Mouse (Mus musculus) brain, embryonic 14.5 days (tissue): ENCODE measurements at regions not wholly inside any gene's neighbourhood (a gene's known extent, or its start where the extent isn't known, plus 50 kb on each side); places are given as distances from the start of the nearest gene placed in this dataset.
A peak's percentile ranks its signal among the peaks of the same experiment; 100 is the strongest.

Source experiments
- DNase-seq: peaks from one replicate; pipeline ENCODE4 v3.0.0-alpha.2; 2011; ENCODE audit warnings: low read depth
- CTCF ChIP-seq: fragments of 200-500 bp; IDR thresholded peaks from 2 replicates; pipeline ENCODE4 v1.5.1; 2012; ENCODE audit warnings: inconsistent platforms, mild to moderate bottlenecking, moderate library complexity, borderline replicate concordance; ENCODE audit not compliant: insufficient read depth, insufficient read length; ENCODE audit errors: extremely low read depth
- POLR2A ChIP-seq: fragments of 200-500 bp; IDR thresholded peaks from 2 replicates; pipeline ENCODE4 v1.6.1; 2012; ENCODE audit warnings: mild to moderate bottlenecking, inconsistent platforms, borderline replicate concordance; ENCODE audit not compliant: poor library complexity, insufficient read depth, insufficient read length, severe bottlenecking; ENCODE audit errors: extremely low read depth

DNA sequence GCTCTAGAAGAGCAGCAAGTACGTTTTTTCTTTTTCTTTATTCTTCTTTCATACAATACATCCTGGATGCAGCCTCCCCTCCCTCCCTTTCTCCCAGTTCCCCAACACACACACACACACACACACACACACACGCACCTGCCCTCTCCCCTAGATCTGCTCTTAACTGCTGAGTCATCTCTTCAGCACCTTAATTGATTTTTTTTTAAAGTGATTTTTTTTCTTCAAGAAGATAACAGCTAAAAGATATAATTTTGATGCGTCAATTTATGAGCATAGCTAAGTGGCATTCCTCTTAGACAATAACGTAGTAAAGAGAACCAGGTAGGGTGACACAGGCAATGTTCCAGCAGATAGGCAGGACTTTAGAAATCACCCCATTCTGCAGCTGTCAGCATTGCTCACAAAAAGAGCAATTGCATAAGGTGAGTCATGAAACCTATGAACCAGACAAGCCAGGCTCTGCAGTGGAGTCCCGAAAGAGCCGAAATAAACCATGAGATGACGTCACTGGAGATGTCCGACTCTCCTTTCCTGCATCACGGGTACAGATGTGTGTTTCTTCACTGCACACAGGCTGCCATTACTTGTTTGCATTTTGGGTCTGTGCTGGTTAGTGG is 63.9 kb upstream of the Tnrc6a start:
- TF ChIP-seq POLR2A (no peak), CTCF (no peak)
- DNase-seq: no peak

DNA sequence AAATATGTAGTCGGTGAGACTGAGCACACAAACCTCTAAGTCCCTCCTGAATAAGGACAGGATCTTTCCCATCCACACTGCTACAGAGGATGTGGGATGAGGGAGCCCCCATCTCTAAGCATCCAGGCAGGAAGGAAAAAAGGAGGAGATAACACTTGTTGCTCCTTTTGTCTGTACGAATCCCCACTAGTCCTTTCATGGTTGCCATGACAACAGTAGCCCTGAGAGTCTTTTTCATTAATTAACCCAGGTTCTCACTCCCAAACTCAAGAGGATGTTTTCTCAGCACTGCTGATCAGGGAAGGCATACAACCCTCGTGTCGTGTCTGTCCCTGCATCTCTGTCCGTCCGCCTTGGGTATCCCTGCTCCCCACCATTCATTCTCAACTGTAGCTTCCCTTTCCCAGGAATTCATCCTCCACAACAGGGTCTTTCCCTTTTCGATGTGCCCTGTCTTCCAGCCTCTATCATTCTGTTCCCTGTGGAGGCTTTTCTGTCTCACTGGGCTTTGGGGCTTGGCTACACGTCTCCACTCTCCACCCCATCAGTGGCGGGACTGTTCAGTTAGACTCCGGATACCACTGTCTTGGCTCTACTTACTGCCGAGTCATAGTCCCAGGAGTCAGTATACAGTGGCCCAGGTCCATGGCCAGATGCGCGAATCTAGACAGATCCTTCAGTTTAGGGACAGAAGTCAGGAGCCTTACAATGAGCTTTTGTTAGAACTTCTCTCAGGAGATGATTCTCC is 60.2 kb upstream of the Tnrc6a start:
- TF ChIP-seq POLR2A: no peak
- no peak for TF ChIP-seq CTCF
- DNase-seq: peak; percentile 76

DNA sequence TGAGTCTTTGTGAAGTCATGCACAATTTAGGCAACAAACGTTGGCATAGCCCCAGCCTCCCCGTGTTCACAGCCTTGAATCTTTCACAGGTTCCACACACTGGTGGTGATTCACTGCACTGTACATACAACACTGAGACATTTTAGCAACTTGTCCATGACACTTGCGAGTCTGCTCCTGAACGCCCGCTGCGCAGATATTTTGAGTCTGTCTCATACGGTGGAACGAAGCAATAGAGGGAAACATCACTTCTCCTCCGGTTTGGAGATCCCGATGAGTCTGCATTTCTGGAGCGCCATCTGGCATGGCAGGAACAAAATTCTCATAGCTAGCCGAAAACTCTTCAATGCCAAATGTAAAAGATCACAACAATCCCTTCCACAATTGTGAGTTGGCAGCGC is 57.7 kb upstream of the Tnrc6a start:
- TF ChIP-seq CTCF (no peak), POLR2A (no peak)
- DNase-seq: peak; percentile 76

DNA sequence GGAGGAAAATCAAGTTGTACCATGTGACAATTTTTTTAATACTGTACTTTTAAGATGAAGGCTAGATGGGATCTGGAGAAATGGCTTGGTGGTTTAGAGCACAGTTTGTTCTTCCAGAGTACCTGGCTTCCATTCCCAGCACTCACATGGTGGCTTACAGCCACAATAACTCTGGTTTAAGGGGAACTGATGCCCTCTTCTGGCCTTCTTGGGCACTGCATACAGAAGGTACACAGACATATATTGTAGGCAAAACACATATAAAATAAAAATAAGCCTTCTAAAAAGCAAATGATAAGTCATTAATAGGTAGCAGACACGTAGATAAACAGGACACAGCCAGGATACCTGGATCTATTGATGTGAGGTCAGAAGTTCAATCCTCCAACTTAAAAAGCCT is 56.3 kb upstream of the Tnrc6a start:
- TF ChIP-seq POLR2A: no peak
- TF ChIP-seq CTCF: peak; percentile 5; the same call in 1 of the 2 replicates
- DNase-seq: no peak

DNA sequence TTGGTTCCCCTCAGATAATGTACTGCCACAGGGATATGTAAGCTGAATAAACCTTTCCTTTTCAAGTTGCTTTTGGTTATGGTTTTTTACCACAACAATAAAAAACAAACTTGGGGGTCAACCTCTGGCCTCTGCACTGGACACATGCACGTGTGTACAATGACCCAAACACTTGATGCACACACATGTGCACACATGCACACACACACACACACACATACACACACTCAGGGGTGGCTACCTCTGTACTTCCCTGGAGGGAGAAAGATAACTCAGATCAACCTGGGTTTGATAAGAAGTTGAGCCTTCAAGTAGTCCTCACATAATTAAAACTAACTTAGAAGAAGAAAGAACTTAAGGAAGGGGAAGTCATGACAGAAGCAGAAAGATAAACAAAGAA is 55.4 kb upstream of the Tnrc6a start:
- DNase-seq: no peak
- no peak for TF ChIP-seq CTCF
- no peak for TF ChIP-seq POLR2A

DNA sequence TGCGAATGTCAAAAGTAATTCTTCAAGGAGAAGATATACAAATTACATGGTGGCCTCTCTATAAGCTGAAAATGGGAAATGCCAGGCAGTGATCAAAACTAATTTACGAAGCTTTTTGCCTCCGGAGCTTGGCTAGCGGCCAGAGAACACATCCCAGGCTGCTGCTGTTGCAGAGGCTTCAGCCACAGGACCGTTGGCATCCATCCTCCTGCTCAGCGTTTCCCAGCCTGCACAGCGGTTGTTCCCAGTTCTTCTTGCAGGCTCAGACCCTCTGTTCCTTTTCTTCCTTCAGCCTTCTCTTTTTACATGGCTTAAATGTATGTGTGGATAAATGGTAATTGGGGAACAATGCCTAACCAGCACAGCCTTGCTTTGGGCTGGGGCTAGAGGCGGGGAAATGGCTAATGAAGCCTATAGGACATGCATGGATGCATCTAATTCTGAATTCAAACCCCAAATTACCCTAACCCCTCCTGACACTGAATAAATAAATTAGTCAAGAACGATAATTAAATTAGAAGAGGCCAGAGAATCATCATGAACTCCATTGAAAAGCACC is 54.9 kb upstream of the Tnrc6a start:
- DNase-seq: peak; percentile 97
- no peak for TF ChIP-seq POLR2A
- TF ChIP-seq CTCF: no peak

DNA sequence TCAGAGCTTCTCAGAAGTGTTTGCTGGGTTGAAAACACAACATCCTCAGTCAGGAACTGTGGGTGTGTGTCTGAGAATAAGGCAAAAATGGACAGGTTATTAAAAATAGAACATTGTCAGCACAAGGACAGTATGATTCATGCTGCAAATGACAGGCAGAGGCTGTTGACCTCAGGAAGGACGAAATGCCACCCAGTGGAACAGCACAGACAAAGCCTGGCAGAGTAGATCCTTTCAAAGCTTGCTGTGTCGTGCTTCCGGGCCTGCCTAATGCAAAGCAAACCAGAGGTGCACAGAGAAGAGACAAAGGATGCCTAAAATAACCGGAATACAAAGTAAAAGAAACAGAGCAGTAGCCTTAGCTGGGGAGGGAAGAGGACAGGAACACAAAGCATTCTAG is 54.4 kb upstream of the Tnrc6a start:
- TF ChIP-seq POLR2A (no peak), CTCF (0 out of 2 replicates have a peak, but pooled peaks have one; percentile 3)
- DNase-seq: peak; percentile 76

DNA sequence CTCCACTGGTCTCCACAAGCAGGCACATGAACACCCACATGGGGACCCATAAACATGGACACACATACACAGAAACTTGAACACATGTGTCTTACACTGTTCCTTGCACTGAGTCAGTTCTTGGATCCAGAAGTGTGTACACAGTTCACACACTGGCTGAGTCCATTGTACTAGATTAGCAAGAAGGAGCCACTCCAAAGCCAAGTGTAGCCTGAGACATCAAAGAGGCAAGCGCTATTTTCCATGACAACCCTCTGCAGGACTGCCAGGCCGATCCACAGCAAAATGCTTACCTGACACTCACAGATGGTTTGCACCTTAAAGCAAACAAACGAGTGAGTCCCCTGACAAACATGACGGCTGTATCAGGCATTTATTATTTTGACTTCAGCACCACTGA is 52.8 kb upstream of the Tnrc6a start:
- TF ChIP-seq POLR2A (no peak), CTCF (no peak)
- DNase-seq: no peak
